Mouse (Mus musculus) liver, adult 2 months (tissue): ENCODE data around the gene Vmn1r152.
"Not testable (repeated sequence)": the region's sequence is repeated elsewhere in the genome, so short reads cannot be mapped to it uniquely, and the experiment has no call there.

Experiments used
- CTCF ChIP-seq: fragments of 200-500 bp; IDR thresholded peaks from 2 replicates; pipeline ENCODE4 v1.5.1; 2011; ENCODE audit warnings: low read depth, low read length, control low read depth
- POLR2A ChIP-seq: fragments of 200-500 bp; IDR thresholded peaks from 2 replicates; pipeline ENCODE4 v1.6.1; 2011; ENCODE audit warnings: low read length, control low read depth; ENCODE audit not compliant: insufficient read depth; ENCODE audit errors: extremely low read depth

GRCm38 (mm10) chr7:22565243-22565642 is 42.5 kb downstream of the Vmn1r152 start, which contains the start of gene Gm4201:
- TF ChIP-seq CTCF, POLR2A: not testable (repeated sequence)
